Mouse (Mus musculus) brain, embryonic 14.5 days (tissue): Measurements from ENCODE around the gene Proser1.

Source experiments
- CTCF ChIP-seq: fragments of 200-500 bp; IDR thresholded peaks from 2 replicates; pipeline ENCODE4 v1.5.1; 2012; ENCODE audit warnings: inconsistent platforms, mild to moderate bottlenecking, moderate library complexity, borderline replicate concordance; ENCODE audit not compliant: insufficient read depth, insufficient read length; ENCODE audit errors: extremely low read depth
- POLR2A ChIP-seq: fragments of 200-500 bp; IDR thresholded peaks from 2 replicates; pipeline ENCODE4 v1.6.1; 2012; ENCODE audit warnings: mild to moderate bottlenecking, inconsistent platforms, borderline replicate concordance; ENCODE audit not compliant: poor library complexity, insufficient read depth, insufficient read length, severe bottlenecking; ENCODE audit errors: extremely low read depth

GRCm38 (mm10) chr3:53422691-53423090 lies 40.8 kb upstream of the Proser1 start:
- TF ChIP-seq POLR2A (no peak), CTCF (no peak)
